Mouse (Mus musculus) ovary, postnatal 36 days (tissue): ENCODE data around the gene Slc13a2.

Experiments
- DNase-seq: peaks from one replicate; pipeline ENCODE4 v3.0.0; 2022; ENCODE audit warnings: low spot score, mixed read lengths

The Slc13a2 gene

DNA sequence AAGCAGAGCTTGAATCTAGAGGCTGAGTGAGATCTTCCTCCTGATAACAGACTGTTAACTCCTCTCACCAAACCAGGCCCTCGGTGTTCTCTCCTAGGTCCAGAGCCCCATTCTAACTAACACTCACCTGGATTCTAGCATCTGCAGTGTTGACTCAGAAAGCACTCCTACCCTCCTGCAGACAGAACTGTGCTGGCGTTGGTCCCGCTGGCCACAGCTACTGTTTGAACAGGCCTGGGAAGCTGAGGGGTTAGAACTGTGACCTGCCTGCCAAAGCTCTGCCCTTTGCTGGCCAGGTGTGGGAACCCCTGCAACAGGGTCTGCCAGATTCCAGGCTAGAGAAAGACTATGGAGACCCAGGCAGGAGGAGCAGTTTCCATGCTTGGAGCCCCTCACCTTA lies 29.3 kb downstream of the Slc13a2 start:
- DNase-seq = no peak

GRCm38 (mm10) chr11:78386508-78387043 lies 35.4 kb downstream of the Slc13a2 start, which contains the start of gene Foxn1:
Foxn1 (minus strand) TSS chr11:78386558.
- DNase-seq = no peak

DNA sequence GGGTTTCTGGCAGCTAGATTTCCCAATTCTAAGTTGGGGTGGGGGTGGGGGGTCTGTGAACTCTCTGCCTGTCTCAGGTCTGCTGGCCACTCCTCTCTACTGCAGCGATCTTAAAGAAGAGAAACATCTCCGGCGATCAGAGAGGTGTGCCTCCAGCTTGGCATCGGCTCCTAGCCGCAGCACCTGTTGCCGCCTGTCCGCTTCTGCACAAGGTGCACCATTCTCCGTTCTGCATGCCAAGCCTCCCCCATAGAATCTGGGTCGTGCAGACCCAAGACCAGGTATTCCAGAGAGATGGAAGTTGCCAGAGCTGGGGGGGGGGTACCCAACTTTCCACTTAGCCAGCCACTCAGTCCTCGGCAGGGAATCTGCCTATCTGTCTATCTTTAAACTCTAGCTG lies 36.2 kb downstream of the Slc13a2 start:
- DNase-seq = no peak

GRCm38 (mm10) chr11:78382701-78383100 lies 39.3 kb downstream of the Slc13a2 start:
- no peak for DNase-seq

DNA sequence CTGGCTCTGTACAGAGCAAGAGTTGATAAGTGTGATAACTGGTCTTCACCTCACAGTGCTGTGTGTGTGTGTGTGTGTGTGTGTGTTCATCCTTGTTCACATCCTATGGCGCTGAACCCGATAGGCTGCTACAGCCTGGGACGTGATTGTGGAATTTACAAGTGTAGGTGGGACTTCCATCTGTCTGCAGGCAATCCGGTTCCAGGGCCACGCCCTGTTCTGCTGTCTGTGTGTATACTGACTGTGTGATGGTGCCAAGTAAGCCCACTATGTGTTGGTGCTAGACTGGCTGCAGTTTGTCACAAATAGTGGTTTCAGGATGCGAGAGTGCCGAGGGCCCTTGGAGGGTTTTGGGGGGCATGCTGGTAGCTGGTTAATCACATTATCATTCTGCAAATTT lies 39.7 kb downstream of the Slc13a2 start:
- no peak for DNase-seq

GRCm38 (mm10) chr11:78380996-78381395 lies 41.0 kb downstream of the Slc13a2 start:
- DNase-seq = no peak

DNA sequence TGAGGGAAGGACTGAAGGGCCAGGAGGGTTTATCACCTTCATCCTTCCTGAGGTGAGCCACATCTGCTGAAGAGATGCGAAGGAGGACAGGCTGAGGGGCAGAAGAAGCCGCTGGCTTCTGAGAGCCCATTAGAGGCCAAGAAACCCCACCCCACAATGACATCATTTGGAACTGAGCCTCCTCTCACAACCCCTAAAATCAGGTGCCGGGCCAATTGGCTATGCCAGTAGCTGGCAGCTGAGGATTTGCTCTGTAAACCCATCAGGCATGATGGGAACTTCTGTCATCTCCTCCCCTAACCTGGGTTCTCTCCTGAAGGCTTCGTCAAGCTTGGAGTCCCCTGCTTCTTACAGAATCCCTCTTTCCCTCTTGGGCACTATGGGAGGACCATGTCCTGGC lies 41.7 kb downstream of the Slc13a2 start:
- DNase-seq = no peak

DNA sequence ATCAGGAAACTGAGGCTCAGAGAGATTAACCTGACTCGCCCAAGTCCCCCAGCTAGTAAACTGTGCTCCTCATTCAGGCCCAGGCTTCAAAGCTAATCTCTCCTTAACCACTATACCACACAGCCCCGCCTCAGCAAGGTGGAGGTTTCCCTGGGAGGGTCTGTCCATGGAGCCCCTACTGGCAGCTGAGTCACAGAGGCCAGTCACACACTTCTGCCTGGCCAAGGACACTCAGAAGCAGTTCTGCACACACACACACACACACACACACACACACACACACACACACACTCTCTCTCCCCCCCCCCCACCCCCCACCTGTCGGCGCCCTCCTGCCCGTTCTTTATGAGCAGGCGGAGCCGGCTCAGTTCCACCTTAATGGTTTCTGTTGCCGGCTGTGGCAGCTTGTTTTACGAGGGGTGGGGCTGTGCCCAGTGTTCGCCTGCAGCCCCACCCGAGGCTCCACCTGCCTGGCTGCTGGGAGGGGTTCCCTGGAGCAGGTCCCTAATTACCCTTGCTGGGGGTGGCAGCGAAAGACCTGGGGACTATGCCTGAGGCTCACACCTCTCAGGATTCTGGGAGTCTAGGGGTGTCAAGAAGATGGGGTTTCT lies 44.4 kb downstream of the Slc13a2 start:
- DNase-seq = no peak

DNA sequence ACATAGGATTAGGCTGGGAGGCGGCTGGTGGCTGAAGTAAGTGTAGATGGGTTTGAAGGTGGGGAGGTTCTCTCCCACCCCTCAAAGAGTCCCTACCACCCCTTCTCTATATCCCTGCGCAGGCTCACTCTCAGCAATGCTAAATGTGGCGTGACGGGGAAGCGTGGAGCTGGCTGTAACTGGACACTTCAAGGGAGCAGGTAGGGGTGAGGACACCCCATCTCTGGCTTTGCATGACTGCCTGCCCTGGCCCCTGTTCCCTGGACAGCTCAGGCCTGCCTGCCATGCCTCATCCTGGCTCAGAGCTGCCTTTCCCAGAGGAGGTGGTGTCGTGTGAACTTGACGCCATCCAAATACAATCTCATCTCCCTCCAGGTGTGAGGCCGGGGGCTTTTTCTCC lies 47.9 kb downstream of the Slc13a2 start:
- DNase-seq = no peak

DNA sequence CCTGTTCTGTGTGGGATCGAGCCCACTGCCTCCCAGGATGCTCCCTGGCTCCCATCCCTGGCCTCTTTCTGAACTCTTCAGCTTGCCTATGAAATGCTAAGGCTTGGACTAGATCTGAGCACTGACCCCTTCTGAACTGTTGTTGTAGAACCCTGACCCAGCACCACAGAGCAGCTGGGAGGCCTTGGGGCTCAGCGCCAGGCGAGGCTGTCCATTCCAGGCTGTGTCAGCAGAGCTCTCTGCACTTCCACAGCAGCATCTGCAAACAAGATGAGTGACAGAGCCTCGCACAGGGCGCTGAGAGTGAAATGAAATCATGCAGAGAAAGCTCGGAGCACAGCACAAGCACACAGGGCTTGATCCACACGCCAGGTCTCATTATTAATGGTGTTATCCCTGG lies 49.4 kb downstream of the Slc13a2 start:
- peak; percentile 69 for DNase-seq

DNA sequence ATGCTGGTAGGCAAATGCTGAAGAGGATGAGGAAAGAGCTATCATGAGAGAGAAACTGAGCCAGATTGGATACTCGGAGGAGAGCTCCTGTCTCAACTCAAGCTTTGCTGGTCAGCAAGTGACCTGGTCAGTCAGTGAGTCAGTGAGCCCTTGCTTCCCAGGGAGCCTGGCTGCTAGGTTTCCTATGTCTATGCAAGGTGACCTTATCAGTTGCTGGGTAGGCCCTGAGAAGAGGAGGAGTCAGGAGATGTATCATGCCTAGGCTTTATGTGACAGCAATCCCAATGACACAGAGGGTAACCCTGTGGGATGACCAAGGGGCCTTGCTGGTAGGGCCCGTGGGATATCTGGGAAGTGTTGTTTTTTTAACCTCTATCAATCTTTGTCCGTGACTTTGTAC lies 49.9 kb downstream of the Slc13a2 start:
- DNase-seq = no peak

DNA sequence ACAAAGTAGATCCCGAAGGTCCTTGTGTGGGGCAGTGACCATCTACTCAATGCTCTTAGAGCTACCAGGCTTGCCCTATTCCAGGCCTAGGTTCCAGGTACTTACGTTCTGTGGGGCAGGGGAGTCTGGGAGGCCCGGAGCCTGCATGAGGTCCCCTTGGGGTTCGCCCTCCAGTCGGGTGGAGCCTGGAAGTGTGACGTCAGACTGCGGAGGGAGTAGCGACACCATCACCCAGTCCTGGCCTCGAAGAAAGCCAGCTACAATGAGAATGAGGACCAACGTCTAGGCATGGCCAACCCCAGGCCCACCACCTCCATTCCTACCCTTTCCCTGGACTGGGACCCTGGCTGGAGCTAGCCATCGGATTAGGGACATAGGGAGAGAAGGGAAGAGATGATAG lies 50.3 kb downstream of the Slc13a2 start:
- no peak for DNase-seq

DNA sequence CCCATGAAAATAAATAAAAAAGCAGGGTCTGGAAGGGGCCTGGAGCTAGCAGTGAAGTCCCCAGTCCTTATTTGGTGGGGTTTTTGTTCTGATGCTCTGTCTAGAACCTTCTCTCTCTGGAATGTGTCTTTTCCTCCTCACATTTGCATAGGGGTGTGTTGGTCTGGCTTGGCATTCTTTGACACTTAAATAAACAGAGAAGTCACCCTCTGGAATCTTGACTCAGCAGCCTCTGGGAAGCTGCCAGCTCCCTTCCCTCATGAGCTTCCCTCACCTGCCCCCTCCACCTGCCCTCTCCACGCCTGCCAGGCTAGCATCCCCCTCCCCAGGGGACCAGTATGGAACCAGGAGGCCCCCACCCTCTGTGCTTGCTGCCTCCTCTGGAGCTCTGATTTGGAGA lies 51.6 kb downstream of the Slc13a2 start:
- DNase-seq = no peak

DNA sequence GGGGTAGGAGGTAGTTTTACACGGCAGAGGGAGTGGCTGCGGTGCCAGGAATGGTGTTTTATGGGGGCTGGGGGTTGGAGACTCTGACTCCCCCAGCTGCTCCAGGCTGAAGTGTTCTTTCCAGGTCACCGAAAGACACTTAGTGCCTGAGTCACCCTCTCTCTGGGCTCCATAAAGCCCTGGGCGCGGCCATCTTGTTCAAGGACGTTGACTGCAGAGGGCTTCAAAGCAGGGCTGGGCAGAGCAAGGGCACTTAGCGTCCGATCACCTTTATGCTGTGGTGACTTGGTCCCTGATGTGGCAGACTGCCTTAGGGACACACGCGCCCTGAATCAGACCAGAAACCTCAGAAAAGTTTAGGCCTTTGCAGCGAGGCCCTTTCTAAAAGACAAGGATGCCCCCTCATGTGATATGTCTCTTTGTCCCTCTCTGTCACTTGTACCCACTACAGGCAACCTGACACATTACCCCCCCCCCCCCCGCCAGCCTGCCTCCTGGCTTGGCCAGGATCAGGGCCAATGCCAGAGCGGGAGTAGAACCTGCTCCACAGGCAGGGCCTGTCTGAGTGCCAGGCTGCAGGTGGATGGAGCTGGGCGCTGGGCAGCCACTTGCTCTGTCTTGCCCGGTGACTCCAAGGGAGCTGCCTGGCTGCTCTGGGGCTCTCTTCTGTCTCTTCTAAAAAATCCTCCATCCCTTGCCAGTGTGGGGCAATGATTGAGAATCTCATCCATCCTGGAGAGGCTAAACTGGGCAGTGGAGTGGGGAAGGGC lies 54.4 kb downstream of the Slc13a2 start:
- no peak for DNase-seq

- DNase-seq = peak; percentile 12
Measured at GRCm38 (mm10) chr11:78364103-78364502, 57.9 kb downstream of the Slc13a2 start.

DNA sequence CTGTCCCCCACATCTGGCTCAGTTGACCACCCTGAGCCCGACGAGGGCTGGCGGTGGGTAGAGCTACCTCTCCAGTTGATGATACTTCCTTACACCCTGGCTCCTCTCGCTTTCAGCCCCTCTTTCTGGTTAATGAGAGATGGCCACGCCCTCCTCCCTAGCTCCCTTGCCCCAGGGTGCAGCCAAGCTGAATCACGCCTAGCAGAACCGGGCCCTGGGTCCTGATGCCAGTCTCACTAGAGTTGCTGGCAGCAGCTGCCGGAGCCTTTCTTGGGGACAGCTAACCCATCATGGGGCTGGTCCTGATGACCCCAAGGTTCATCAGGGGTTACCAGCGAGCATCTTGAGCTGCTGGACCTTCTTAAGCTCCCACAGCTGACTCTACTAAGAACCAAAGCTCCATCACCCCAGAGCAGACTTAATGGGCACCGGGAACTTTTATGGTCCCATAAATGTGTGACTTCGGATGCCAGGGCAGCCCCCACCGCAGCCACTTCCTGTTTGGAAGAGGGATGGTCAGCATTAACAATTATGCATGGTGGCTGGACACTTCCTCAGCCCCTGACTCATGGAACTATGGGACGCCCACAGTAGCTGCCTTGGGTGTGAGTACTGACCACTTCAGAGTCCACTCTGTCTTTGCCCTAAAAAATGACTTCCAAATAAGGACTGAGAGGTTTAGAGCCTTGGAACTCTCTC lies 58.6 kb downstream of the Slc13a2 start:
- DNase-seq = no peak

DNA sequence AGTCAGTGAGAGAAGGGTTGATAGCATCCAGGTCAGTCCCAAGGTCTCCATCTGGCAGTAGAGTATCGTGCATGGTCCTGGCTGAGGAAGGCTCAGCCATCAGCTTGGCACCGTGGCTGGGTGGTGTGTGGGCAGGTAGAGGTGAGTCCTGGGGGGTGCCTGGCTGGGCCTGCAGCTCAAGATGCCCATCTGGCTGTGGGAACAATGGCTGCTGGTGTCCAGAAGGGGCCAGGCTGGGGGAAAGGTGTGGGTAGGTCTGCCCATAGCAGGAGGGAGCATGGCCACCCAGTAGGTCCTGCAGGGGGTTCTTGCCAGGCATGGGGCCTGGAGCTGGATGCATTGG lies 61.3 kb downstream of the Slc13a2 start:
- DNase-seq = peak; percentile 9

GRCm38 (mm10) chr11:78360125-78360788 lies 61.8 kb downstream of the Slc13a2 start:
- DNase-seq = peak; percentile 74

GRCm38 (mm10) chr11:78358330-78359007 lies 63.5 kb downstream of the Slc13a2 start:
- peak; percentile 43 for DNase-seq

GRCm38 (mm10) chr11:78355471-78356238 lies 66.4 kb downstream of the Slc13a2 start:
- DNase-seq = peak; percentile 66

- no peak for DNase-seq
Measured at GRCm38 (mm10) chr11:78354905-78355304, 67.1 kb downstream of the Slc13a2 start.
